Mouse (Mus musculus) midbrain, embryonic 15.5 days (tissue): ENCODE measurements around the gene Srsf6. TPM values are rescaled to one million over a fixed set of nuclear protein-coding genes. Genes with fewer than 3 reads are reported as not detected.

Experiments
- ATAC-seq: fragments of 200-750 bp; cut with Nextera tagmentation; replicated peaks from 2 replicates; pipeline ENCODE4 v1.8.0; 2017; ENCODE audit warnings: moderate TSS enrichment
- H3K27ac ChIP-seq: fragments of 300-500 bp; sonication (generic); 2 replicates; pipeline ENCODE4 v1.5.1; 2015; ENCODE audit warnings: mild to moderate bottlenecking, inconsistent platforms
- H3K27me3 ChIP-seq: fragments of 300-500 bp; sonication (generic); replicated peaks from 2 replicates; pipeline ENCODE4 v1.6.1; 2015; ENCODE audit warnings: inconsistent platforms
- H3K36me3 ChIP-seq: fragments of 300-500 bp; sonication (generic); replicated peaks from 2 replicates; pipeline ENCODE4 v1.6.1; 2015; ENCODE audit warnings: inconsistent platforms
- H3K4me1 ChIP-seq: fragments of 300-500 bp; sonication (generic); 2 replicates; pipeline ENCODE4 v1.6.1; 2015; ENCODE audit warnings: inconsistent platforms
- H3K4me2 ChIP-seq: fragments of 300-500 bp; sonication (generic); 2 replicates; pipeline ENCODE4 v1.6.1; 2015; ENCODE audit warnings: inconsistent platforms, mild to moderate bottlenecking, moderate library complexity
- H3K4me3 ChIP-seq: fragments of 300-500 bp; sonication (generic); 2 replicates; pipeline ENCODE4 v1.5.1; 2015; ENCODE audit warnings: mild to moderate bottlenecking, inconsistent platforms
- H3K9ac ChIP-seq: fragments of 300-500 bp; sonication (generic); 2 replicates; pipeline ENCODE4 v1.6.1; 2015; ENCODE audit warnings: mild to moderate bottlenecking, inconsistent platforms
- H3K9me3 ChIP-seq: fragments of 300-500 bp; sonication (generic); 2 replicates; pipeline ENCODE4 v1.6.1; 2016; ENCODE audit warnings: inconsistent platforms
- WGBS: fragments of 180-500 bp; shearing (Covaris S2); methylation state at CpG from one replicate; pipeline ENCODE4 v1.1.7; 2015; ENCODE audit warnings: mixed read lengths; 5-methylcytosine and 5-hydroxymethylcytosine counted together
- polyA plus RNA-seq: library from polyadenylated mRNA; unstranded; fragments of >200 nt; fragmentation: Nextera tagmentation; extraction: Ambion mirVana; gene quantifications from 2 replicates; pipeline ENCODE4 v1.2.1, GENCODE M21; 2015

Gene Srsf6
- polyA plus RNA-seq, 1 experiment from 2014 or later: 142 TPM

DNA sequence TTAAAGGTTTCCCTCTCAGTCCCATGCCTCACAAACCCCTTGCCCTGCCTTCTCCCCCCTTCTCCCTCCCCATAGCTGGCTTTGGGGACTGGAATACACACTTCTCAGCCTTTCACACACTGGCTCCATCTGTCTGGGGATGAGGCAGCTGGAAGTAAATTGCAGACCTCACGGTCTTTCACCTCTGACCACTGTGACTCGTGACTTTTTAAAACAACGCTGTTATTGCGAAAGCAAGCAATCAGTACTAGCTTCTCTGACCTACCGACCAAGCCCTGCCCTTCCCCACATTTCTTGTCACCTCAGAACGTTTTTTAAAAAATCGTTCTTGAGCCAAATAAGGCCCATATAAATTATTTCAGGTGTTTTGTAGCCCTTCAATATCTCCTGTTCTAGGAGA, 41.4 kb downstream of the Srsf6 start:
- H3K27ac ChIP-seq: no peak overlapping the region
- no peak for ATAC-seq
- 69% methylated on average over 7 of the region's 7 CpGs for WGBS

DNA sequence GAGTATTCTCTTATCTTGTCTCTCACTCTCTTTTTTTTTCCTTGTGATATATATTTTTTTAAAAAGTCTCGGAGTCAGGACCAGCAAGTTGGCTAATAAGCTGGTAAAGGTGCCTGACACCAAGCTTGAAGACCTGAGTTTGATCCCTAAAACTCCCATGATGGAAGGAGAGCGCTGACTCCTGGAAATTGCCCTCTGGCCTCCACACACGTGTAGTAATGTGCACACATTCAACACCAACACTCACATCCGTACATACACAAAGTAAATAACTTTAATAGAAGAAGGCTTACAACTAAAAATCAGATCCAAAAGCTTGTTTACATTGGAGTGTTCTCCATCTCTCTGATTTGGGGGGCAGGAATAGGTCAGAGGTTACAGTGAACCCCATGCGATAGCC, 41.9 kb downstream of the Srsf6 start:
- no peak overlapping the region for H3K27ac ChIP-seq
- H3K27me3 ChIP-seq: no peaks in the 10 kb centered on the region
- H3K9me3 ChIP-seq: no peaks in the 10 kb centered on the region
- no peak overlapping the region for H3K4me3 ChIP-seq
- H3K4me2 ChIP-seq: no peak overlapping the region
- H3K36me3 ChIP-seq: no peaks in the 10 kb centered on the region
- WGBS: 75% methylated on average over 5 of the region's 5 CpGs
- ATAC-seq: no peak
- H3K9ac ChIP-seq: no peak overlapping the region
- H3K4me1 ChIP-seq: peaks cover 15% of the 10 kb centered on the region; the same call in 1 of the 2 replicates

More for the DNA sequence above, 41.4 kb downstream of the Srsf6 start:
- H3K27me3 ChIP-seq: no peaks in the 10 kb centered on the region
- no peak overlapping the region for H3K4me3 ChIP-seq
- H3K4me2 ChIP-seq: no peak overlapping the region
- no peaks in the 10 kb centered on the region for H3K9me3 ChIP-seq
- no peak overlapping the region for H3K9ac ChIP-seq
- H3K4me1 ChIP-seq: peaks cover 15% of the 10 kb centered on the region; the same call in 1 of the 2 replicates
- no peaks in the 10 kb centered on the region for H3K36me3 ChIP-seq

DNA sequence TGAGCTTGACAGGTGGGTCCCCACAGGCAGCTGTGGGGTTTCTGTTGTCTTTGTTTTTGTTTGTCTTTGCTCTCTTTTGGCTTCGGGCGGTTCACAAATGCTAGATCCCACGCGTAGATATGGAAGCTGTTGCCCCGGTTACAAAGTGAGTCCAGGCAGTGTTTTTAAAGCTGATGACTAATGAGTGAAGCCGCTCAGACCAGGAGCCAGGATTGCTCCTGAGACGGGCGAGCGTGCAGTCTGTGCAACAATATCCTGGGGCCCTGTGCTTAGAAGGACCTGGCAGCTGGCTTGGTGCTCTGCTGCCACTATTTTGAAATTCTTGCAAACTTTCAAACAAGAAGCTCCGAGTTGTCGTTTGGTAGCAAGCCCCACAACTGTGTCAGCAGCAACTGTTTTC, 42.3 kb downstream of the Srsf6 start:
- no peak overlapping the region for H3K9ac ChIP-seq
- no peak overlapping the region for H3K4me2 ChIP-seq
- H3K27ac ChIP-seq: no peak overlapping the region
- H3K36me3 ChIP-seq: no peaks in the 10 kb centered on the region
- peaks cover 15% of the 10 kb centered on the region; the same call in 1 of the 2 replicates for H3K4me1 ChIP-seq
- 16% methylated on average over 11 of the region's 11 CpGs for WGBS
- no peak overlapping the region for H3K4me3 ChIP-seq
- no peaks in the 10 kb centered on the region for H3K27me3 ChIP-seq
- ATAC-seq: no peak
- H3K9me3 ChIP-seq: no peaks in the 10 kb centered on the region

DNA sequence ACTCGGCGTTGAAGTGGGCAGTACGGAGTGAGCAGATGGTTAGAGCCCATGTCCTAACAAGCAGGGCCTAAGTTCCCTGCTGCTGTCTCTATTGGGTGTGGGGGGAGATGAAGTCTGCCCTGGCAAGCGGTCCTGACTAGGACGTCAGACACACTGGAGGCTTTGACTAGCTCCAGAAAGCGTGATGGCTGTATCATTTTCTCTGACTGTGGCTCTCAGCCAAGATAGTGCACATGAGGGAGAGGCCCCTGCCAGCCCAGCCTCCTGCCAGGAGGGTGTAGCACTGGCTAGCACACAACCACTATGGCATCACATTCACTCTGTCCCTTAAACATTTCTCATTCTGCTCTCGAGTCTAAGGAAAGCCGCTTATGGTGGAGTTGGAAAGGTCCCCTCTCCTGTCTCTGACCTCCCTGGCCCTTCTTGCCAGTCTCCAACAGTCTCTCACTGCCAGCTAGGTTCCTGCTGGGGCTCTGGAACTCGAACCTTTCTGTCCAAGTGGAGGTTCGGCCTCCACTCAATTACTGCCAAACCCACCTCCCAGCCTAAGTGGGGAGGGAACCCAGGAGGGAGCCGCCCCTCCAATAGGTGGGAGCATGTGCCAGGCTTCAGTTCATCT, 43.9 kb downstream of the Srsf6 start:
- H3K9ac ChIP-seq: no peak overlapping the region
- H3K9me3 ChIP-seq: no peaks in the 10 kb centered on the region
- no peak overlapping the region for H3K27ac ChIP-seq
- no peaks in the 10 kb centered on the region for H3K36me3 ChIP-seq
- H3K4me3 ChIP-seq: no peak overlapping the region
- peaks cover 15% of the 10 kb centered on the region; the same call in 1 of the 2 replicates for H3K4me1 ChIP-seq
- no peak overlapping the region for H3K4me2 ChIP-seq
- no peaks in the 10 kb centered on the region for H3K27me3 ChIP-seq
- WGBS: 77% methylated on average over 11 of the region's 11 CpGs
- 0 out of 2 replicates have a peak, but pooled peaks have one; percentile 30 for ATAC-seq

DNA sequence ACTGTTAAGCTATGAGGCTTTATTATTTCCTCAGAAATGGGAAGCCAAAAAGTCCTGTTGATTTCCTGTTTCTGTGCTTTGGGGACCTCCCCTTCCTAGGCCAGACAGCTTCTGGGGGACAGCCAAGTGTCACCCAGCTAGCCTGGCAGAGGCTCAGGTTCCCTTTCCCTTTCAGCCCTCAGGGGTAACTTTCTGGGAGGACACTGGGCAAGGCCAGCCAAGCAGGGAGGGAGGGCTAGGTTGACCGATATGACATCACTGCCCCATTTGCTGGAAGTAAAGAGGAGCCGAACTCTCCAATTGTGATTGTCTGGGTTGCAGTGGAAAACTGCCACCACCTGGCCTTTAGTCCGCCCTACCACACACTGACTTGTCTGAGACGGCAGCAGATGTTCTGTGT, 44.7 kb downstream of the Srsf6 start:
- H3K9me3 ChIP-seq: no peaks in the 10 kb centered on the region
- H3K36me3 ChIP-seq: no peaks in the 10 kb centered on the region
- H3K4me1 ChIP-seq: peaks cover 15% of the 10 kb centered on the region; the same call in 1 of the 2 replicates
- WGBS: 72% methylated on average over 4 of the region's 4 CpGs
- no peak for ATAC-seq
- no peak overlapping the region for H3K9ac ChIP-seq
- H3K27ac ChIP-seq: no peak overlapping the region
- no peak overlapping the region for H3K4me2 ChIP-seq
- no peaks in the 10 kb centered on the region for H3K27me3 ChIP-seq
- no peak overlapping the region for H3K4me3 ChIP-seq

- H3K36me3 ChIP-seq: no peaks in the 10 kb centered on the region
- H3K4me2 ChIP-seq: no peak overlapping the region
- ATAC-seq: no peak
- H3K27ac ChIP-seq: no peak overlapping the region
- H3K4me3 ChIP-seq: no peak overlapping the region
- no peaks in the 10 kb centered on the region for H3K9me3 ChIP-seq
- WGBS: 88% methylated on average over 6 of the region's 6 CpGs
- no peaks in the 10 kb centered on the region for H3K27me3 ChIP-seq
- H3K9ac ChIP-seq: no peak overlapping the region
- no peaks in the 10 kb centered on the region for H3K4me1 ChIP-seq
These were observed 53.1 kb downstream of the Srsf6 start for GRCm38 (mm10) chr2:162984381-162984780.

DNA sequence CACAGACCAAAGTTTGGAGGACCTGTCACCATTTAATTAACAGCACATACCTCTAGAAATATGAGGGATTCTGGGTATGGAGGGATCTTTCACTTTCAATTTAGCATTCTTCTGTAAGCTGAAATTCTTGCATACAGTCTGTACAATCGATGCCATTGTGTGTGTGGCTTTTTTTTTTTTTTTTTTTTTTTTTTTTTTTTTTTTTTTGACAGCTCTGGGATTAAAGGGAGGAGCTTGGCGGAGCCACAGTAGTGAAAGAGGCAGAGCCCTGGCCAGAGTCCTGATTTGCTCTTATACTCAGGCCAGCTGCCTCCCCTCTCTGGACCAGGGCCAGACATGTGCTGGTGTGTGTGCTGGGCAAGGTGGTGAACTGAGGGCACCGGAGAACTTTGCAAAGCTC, 54.6 kb downstream of the Srsf6 start:
- no peak overlapping the region for H3K27ac ChIP-seq
- H3K4me1 ChIP-seq: no peaks in the 10 kb centered on the region
- no peak overlapping the region for H3K4me3 ChIP-seq
- no peaks in the 10 kb centered on the region for H3K9me3 ChIP-seq
- no peak overlapping the region for H3K4me2 ChIP-seq
- ATAC-seq: no peak; the same call in 1 of the 2 replicates
- no peaks in the 10 kb centered on the region for H3K36me3 ChIP-seq
- H3K9ac ChIP-seq: no peak overlapping the region
- 38% methylated on average over 3 of the region's 3 CpGs for WGBS
- H3K27me3 ChIP-seq: no peaks in the 10 kb centered on the region

Other genes with a start within 250 kb of the Srsf6 start
- gene L3mbtl1, start 11.9 kb downstream of the Srsf6 start, polyA plus RNA-seq: 3.9 and 4.4 TPM in 2 replicates
- 0.10 TPM in 1 of 2 replicates, not detected in the other for gene Sgk2, start 55.8 kb downstream of the Srsf6 start, polyA plus RNA-seq
- 39.8 and 42.1 TPM in 2 replicates for gene Ift52, start 85.8 kb downstream of the Srsf6 start, polyA plus RNA-seq
- 4.0 and 4.9 TPM in 2 replicates for gene Mybl2, start 123.2 kb downstream of the Srsf6 start, polyA plus RNA-seq
- gene Gtsf1l, start 156.3 kb downstream of the Srsf6 start, polyA plus RNA-seq: not detected in 2 replicates